Mouse (Mus musculus) kidney, adult 2 months (tissue): Measurements from ENCODE around the gene Nek9.

Source experiments
- CTCF ChIP-seq: fragments of 200-500 bp; conservative IDR thresholded peaks from 2 replicates; pipeline ENCODE4 v1.5.1; 2011; ENCODE audit warnings: low read depth, mild to moderate bottlenecking, control low read depth, low read length, moderate library complexity, mixed read lengths; ENCODE audit not compliant: insufficient read depth, insufficient read length
- POLR2A ChIP-seq: fragments of 200-500 bp; IDR thresholded peaks from one replicate; pipeline ENCODE4 v1.6.1; 2011; ENCODE audit warnings: low read depth, low read length, control low read depth

DNA sequence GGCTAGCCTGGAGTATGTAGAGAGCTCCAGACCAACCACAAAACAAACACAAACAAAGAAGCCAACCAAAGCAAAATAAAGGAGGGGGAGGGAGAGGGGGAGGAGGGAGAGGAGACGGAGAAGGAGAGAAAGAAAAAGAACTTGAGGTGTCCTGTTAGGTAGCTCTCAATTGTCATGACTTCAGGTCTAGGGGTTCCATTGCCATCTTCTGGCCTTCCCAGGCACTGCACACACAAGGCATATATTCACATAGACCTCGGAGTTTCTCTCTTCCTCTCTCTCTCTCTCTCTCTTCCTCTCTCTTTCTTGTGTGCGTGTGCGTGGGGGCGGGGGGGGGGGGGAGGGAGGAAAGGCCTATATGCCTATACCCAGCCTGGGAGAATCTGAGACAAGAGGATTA lies 52.2 kb downstream of the Nek9 start:
- peak; percentile 58 for TF ChIP-seq CTCF
- TF ChIP-seq POLR2A: no peak
